Mouse (Mus musculus): ENCODE results near the gene Dnah8.

DNA sequence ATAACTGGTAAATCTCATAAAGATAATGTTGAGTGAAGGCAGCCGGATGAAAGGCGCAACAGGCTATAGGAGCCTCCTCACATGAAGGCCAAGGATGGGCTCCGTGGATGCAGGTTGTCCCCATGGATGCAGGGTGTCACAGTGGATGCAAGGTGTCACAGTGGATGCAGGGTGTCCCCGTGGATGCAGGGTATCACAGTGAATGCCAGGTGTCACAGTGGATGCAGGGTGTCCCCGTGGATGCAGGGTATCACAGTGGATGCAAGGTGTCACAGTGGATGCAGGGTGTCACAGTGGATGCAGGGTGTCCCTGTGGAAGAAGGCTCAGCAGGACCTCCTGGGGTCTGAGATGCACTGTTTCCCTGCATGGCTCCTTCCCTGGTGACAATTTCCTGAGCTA, 233.2 kb downstream of the Dnah8 start:
- TF ChIP-seq CTCF (IDR thresholded peaks at IDR 0.05; ENCODE audit: borderline replicate concordance, extremely low read depth, insufficient read depth, insufficient read length) (no peak), POLR2A (IDR thresholded peaks at IDR 0.05; ENCODE audit: borderline replicate concordance, extremely low read depth, insufficient read depth, insufficient read length, poor library complexity, severe bottlenecking) (no peak)
